Mouse (Mus musculus) ovary, postnatal 36 days (tissue): ENCODE measurements at regions not wholly inside any gene's neighbourhood (a gene's known extent, or its start where the extent isn't known, plus 50 kb on each side); places are given as distances from the start of the nearest gene placed in this dataset.

Experiments
- DNase-seq: peaks from one replicate; pipeline ENCODE4 v3.0.0; 2022; ENCODE audit warnings: low spot score, mixed read lengths

DNA sequence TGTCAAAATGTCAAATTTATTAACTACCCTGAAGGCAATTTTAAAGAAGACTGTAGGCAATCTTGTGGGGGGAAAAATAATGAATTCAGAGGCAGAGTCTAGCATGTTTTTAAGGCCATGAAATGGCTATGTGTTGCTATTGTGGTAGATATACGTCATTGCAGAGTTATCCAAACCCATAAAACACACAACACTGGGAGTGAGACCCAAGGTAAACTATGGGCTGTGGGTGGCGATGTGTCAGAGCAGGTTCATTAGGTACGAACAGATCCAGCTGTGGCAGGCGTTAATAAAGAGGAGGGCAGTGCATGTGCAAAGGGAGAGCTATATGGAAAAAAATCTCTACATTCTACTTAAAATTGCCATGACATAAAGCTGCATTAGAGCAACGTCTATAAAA lies 189.4 kb upstream of the Btg1 start:
- no peak for DNase-seq

GRCm38 (mm10) chr10:96430142-96430541 lies 186.7 kb upstream of the Btg1 start:
- DNase-seq = no peak

- no peak for DNase-seq
Measured at GRCm38 (mm10) chr10:96435109-96435508, 181.7 kb upstream of the Btg1 start.

DNA sequence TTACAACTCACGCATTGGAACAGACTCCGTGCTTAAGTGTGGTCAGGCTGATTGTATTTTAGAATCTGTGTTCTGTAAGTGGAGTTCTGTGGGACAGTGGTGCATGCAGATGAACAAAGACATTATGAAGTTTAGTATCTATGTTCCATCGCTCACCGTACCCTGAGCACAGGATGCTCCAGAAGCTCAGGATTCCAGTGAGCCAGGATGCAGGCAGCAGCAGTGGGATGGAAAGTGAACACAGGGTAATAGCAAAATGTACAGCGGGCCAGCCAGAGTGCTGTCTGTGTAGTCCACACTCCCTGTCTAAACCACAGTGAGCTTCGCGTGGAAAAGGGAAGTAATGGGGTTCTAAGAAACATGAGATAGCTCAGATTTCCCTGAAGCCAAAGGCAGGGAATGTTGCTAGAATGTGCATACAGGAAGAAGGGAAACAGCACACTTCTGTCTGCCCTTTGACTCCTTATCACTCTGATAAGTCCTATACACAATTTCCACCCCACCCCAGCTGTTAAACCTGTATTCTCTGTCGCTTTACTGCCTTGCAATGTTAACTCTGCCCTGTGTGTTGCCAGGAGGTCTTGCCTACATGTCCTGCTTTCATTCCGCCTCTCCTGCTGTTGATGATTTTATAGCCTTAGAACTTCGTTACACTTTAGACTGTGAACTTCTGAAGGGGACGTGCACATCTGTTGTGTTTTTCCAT lies 178.3 kb upstream of the Btg1 start:
- DNase-seq = no peak

GRCm38 (mm10) chr10:96442165-96442564 lies 174.6 kb upstream of the Btg1 start:
- no peak for DNase-seq

- DNase-seq = no peak
Measured at GRCm38 (mm10) chr10:96450266-96450665, 166.5 kb upstream of the Btg1 start.

DNA sequence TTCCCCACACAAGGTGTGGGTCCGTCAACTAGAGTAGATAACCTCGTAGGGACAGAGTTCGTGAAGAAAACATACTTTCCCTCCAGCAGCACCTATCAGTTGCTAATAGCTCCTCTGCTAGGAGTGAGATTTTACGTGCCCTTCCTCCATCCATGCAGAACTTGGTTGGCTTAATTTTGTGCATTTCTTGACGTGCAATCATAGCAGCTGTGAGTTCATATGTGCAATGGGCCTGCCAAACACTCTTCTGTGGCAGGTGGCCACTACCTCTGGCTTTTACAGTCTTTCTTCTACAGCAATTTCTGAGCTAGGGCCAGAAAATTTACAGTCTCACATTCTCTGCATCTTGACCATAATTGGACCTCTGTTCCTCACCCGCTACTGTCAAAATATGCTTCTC lies 161.9 kb upstream of the Btg1 start:
- no peak for DNase-seq

DNA sequence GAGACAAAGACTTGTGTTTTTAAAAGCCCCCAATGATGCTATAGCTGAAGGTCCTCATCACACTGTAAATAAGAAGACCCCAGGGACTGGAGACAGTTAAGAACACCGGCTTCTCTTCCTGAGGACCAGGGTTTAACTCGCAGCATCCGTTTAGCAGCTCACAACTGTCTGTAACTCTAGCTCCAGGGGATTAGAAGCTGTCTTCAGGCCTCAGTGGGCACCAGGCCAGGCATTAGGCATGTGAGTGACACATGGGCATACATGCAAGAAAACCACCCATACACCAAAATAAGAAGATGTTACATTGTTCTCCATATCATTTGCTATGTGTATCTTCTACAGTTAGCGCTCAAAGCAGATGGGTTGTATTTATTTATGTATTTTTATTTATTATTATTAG lies 158.3 kb upstream of the Btg1 start:
- DNase-seq = no peak

- DNase-seq = no peak
Measured at GRCm38 (mm10) chr10:96459186-96459585, 157.6 kb upstream of the Btg1 start.

DNA sequence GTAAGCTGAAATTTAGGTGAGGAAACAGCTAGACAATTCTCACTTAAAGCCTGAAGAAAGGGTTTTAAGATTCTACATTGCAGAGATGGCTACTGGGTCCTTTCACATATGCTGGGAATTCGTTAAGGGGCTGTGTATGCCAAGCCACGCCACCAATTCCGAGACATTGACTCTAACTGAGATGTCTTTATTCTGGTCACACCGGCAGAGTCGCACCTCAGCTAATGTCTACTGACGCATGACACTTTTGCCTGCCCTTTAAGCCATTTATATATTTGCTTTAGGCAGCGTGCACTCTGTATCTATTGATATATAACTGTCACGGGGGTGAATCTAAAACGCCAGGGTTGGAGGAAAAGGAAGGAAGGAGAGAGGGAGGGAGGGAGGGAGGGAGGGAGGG lies 156.7 kb upstream of the Btg1 start:
- DNase-seq = no peak

GRCm38 (mm10) chr10:96460617-96461338 lies 156.0 kb upstream of the Btg1 start:
- DNase-seq = no peak

- no peak for DNase-seq
Measured at GRCm38 (mm10) chr10:96465967-96466366, 150.8 kb upstream of the Btg1 start.

- DNase-seq = no peak
Measured at GRCm38 (mm10) chr10:96466845-96467244, 150.0 kb upstream of the Btg1 start.

DNA sequence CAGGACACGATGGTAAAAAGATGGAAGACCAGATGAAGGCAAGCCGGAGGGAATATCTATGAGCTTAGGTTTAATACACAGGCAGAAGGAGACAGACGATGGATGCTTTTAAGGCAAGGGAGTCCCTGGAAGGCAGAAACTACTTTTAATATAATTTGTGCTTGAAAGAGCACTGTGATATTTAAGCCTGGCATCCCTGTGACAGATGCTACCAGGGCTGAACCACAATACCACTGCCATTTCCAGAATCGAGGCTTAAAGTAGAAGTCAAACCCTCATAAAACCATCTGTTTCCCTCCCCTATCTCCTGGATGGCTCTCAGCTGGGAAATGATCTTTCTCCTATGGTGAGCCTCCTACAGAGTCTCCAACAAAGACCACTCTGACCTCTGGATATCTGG lies 149.1 kb upstream of the Btg1 start:
- no peak for DNase-seq

GRCm38 (mm10) chr10:96471523-96471922 lies 145.3 kb upstream of the Btg1 start:
- no peak for DNase-seq

GRCm38 (mm10) chr10:96479350-96479749 lies 137.5 kb upstream of the Btg1 start:
- DNase-seq = no peak

GRCm38 (mm10) chr10:96479786-96480185 lies 137.0 kb upstream of the Btg1 start:
- DNase-seq = no peak

DNA sequence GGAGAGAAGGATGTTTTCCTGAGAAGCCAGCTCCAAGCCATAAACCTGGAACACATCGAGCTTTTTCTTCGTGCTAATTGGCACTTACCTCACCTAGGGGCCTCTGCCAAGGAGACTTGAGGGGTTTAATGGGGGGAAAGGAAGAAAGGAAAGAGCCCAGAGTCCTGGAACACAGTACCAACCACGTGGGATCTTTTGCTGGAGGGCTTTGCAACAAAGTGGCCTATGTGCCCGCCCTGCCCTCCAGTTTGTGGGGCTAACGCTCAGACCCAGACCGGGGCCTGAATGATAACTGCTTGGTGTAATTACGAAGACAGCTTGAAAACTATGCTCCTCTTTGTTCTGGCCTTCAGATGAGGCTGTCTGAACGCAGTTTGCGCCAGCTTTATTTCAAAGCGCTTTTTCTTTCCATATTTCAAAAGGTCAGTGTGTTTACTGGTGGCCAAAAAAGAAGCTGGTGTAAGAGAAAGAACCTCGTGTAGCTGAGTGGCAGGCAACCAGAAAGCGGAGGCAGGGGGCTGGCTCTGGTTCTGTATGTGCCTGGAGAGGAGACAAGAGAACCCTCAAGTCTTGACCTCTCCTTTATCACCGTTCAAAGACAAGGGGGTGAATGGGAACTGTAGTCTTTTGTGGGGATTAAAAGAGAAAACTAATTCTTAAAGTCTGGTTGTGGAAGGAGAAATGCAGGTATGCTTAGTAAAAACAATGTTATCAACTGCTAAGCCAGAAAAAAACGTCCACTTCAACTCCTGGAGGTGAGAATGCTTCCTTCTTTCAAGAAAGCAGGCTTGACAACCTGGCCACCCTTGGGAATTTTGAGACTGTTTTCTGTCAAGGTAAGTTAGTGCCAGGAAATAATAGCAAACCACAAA lies 136.1 kb upstream of the Btg1 start:
- no peak for DNase-seq

DNA sequence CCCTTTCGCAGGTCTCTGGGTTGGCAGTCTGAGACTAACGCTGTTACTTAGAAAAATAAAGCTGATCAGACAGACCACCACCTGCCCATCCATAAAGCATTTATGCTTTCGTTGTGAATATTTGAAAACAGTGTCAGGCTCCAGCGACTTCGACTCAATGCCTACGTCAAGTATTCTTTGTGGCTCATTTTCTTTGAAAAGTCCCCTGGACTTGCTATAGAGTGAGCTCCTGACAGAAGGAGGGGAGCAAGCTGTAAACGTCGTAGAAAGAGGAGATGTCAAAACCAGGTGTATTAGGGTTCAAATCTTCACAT lies 135.5 kb upstream of the Btg1 start:
- no peak for DNase-seq

GRCm38 (mm10) chr10:96486724-96487123 lies 130.1 kb upstream of the Btg1 start:
- DNase-seq = no peak

GRCm38 (mm10) chr10:96493706-96494105 lies 123.1 kb upstream of the Btg1 start:
- no peak for DNase-seq

GRCm38 (mm10) chr10:96496700-96497099 lies 120.1 kb upstream of the Btg1 start:
- DNase-seq = no peak

DNA sequence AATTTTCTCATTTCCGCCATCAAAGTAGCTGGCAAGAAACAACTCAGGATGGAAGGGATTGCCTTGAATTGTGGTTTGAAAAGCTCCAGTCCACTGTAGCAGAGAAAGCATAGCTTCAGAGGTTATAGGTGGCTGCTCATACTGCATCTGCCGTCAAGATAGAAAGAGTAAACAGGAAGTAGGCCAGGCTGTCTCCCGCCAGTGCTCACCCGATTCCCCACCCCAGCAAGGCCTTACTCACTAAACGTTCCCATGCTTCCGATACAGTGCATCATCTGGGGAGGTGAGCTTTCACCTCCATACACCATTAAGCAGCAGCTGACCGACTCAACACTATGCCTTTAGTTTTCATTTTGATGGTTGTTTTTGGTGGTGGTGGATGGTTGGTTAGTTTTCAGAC lies 119.3 kb upstream of the Btg1 start:
- no peak for DNase-seq
